Mouse (Mus musculus) embryonic facial prominence, embryonic 15.5 days (tissue): ENCODE data around the gene Pkd1l1. TPM values are rescaled to one million over a fixed set of nuclear protein-coding genes. Genes with fewer than 3 reads are reported as not detected.

Experiments used
- ATAC-seq: fragments of 200-750 bp; cut with Nextera tagmentation; 2 replicates; pipeline ENCODE4 v1.8.0; 2017; ENCODE audit warnings: low read depth, moderate TSS enrichment; ENCODE audit not compliant: insufficient number of reproducible peaks, low FRiP score, low TSS enrichment
- H3K27ac ChIP-seq: fragments of 300-500 bp; sonication (generic); replicated peaks from 2 replicates; pipeline ENCODE4 v1.5.1; 2015; ENCODE audit warnings: mild to moderate bottlenecking, inconsistent platforms
- H3K27me3 ChIP-seq: fragments of 300-500 bp; sonication (generic); 2 replicates; pipeline ENCODE4 v1.6.1; 2015; ENCODE audit warnings: inconsistent platforms
- H3K36me3 ChIP-seq: fragments of 300-500 bp; sonication (generic); 2 replicates; pipeline ENCODE4 v1.6.1; 2015; ENCODE audit warnings: mild to moderate bottlenecking, inconsistent platforms
- H3K4me1 ChIP-seq: fragments of 300-500 bp; sonication (generic); 2 replicates; pipeline ENCODE4 v1.6.1; 2015; ENCODE audit warnings: inconsistent platforms
- H3K4me2 ChIP-seq: fragments of 300-500 bp; sonication (generic); replicated peaks from 2 replicates; pipeline ENCODE4 v1.6.1; 2015; ENCODE audit warnings: mild to moderate bottlenecking, inconsistent platforms
- H3K4me3 ChIP-seq: fragments of 300-500 bp; sonication (generic); replicated peaks from 2 replicates; pipeline ENCODE4 v1.5.1; 2015; ENCODE audit warnings: mild to moderate bottlenecking, inconsistent platforms
- H3K9ac ChIP-seq: fragments of 300-500 bp; sonication (generic); 2 replicates; pipeline ENCODE4 v1.6.1; 2015; ENCODE audit warnings: inconsistent platforms
- H3K9me3 ChIP-seq: fragments of 300-500 bp; sonication (generic); replicated peaks from 2 replicates; pipeline ENCODE4 v1.6.1; 2016; ENCODE audit warnings: inconsistent platforms
- WGBS: fragments of 180-500 bp; shearing (Covaris S2); methylation state at CpG from one replicate; pipeline ENCODE4 v1.1.7; 2015; 5-methylcytosine and 5-hydroxymethylcytosine counted together
- polyA plus RNA-seq: library from polyadenylated mRNA; unstranded; fragments of >200 nt; fragmentation: Nextera tagmentation; extraction: Ambion mirVana; gene quantifications from 2 replicates; pipeline ENCODE4 v1.2.1, GENCODE M21; 2015

Pkd1l1 gene
- polyA plus RNA-seq: 0.04 and 0.09 TPM in 2 replicates

DNA sequence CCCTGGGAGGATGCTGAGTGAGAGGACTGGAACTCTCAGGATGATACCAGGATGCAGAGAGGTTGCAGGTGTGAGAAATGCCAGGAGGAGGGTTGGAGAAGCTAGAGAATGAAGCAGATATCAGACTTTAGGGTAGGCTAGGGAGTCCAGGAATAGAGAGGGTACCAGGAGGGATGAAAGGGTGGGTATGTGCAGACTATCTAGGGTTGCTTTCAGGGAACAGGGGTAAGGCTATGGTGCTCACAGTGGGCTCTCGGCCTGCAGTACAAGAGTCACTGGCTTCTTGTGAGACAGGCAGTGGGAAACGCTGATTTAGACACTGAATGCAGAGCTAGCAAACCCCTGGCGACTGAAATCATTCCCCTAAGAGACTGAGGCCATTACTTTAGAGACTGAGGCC lies at the start of gene Pkd1l1:
TSS of gene Pkd1l1 (minus strand) at position 101 of the 400 bp plus-strand sequence.
- H3K27me3 ChIP-seq: no peaks in the 10 kb centered on the region
- no peak within 1 kb of the TSS for H3K4me3 ChIP-seq
- ATAC-seq: no peak
- H3K9me3 ChIP-seq: no peaks in the 10 kb centered on the region
- no peaks in the 10 kb centered on the region for H3K36me3 ChIP-seq
- no peak within 1 kb of the TSS for H3K4me2 ChIP-seq
- no peak within 1 kb of the TSS for H3K27ac ChIP-seq
- H3K4me1 ChIP-seq: no peaks in the 10 kb centered on the region
- 68% methylated on average over 3 of the region's 3 CpGs for WGBS
- H3K9ac ChIP-seq: no peak within 1 kb of the TSS

DNA sequence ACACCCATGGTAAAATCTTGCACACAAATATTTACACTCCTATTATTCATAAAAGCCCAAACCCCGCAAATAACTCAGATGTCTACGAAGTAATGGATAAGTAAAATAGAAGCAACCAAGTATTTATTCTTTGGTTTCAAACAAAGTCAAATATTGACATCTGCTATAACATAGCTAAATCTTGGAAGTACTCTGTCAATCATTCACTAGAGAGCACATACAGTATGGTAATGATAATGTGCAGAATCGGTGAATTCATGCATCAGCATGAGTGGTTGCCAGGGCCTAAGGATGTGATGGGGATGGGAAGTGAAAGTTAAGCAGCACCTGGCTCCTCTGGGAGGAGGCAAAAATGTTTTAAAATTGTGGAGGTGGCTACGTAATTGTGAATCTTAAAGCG lies 47.1 kb upstream of the Pkd1l1 start:
- Histone ChIP-seq H3K27ac (no peak overlapping the region), H3K9ac (no peak overlapping the region), H3K4me3 (no peak overlapping the region), H3K4me2 (no peak overlapping the region), H3K4me1 (no peaks in the 10 kb centered on the region), H3K9me3 (no peaks in the 10 kb centered on the region), H3K27me3 (no peaks in the 10 kb centered on the region), H3K36me3 (no peaks in the 10 kb centered on the region)
- 85% methylated on average over 5 of the region's 5 CpGs for WGBS
- no peak for ATAC-seq

- Histone ChIP-seq H3K9me3 (no peaks in the 10 kb centered on the region), H3K4me1 (no peaks in the 10 kb centered on the region), H3K4me2 (no peak overlapping the region), H3K4me3 (no peak overlapping the region), H3K9ac (no peak overlapping the region), H3K27ac (no peak overlapping the region), H3K27me3 (no peaks in the 10 kb centered on the region), H3K36me3 (no peaks in the 10 kb centered on the region)
- WGBS: 62% methylated on average over 6 of the region's 6 CpGs
- no peak for ATAC-seq
Observed at GRCm38 (mm10) chr11:9018491-9019267, 45.6 kb upstream of the Pkd1l1 start.

GRCm38 (mm10) chr11:9014740-9015139 lies 41.7 kb upstream of the Pkd1l1 start:
- no peak overlapping the region for H3K27ac ChIP-seq
- no peaks in the 10 kb centered on the region for H3K27me3 ChIP-seq
- no peaks in the 10 kb centered on the region for H3K9me3 ChIP-seq
- H3K4me3 ChIP-seq: no peak overlapping the region
- H3K9ac ChIP-seq: no peak overlapping the region
- H3K4me2 ChIP-seq: no peak overlapping the region
- no peak for ATAC-seq
- peaks cover 6% of the 10 kb centered on the region for H3K4me1 ChIP-seq
- 73% methylated on average over 3 of the region's 3 CpGs for WGBS
- no peaks in the 10 kb centered on the region for H3K36me3 ChIP-seq

DNA sequence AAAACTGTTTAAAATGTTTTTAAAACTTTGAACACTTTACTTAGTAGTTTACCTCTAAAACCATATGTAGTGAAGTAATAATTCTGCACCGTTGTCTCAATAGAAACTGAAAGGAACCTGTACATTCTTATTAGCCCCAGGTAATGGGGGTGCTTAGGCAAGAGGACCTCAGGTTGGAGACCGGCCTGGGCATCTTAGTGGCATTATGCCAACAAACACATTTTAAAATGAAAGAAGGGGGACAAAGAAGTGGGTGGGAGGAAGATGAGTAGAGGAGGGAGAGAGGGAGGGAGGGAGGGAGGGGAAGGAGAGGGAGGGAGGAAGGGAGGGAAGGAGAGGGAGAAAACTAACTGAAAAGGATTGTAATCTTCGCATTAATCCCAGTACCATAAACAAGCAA lies 38.3 kb upstream of the Pkd1l1 start:
- Histone ChIP-seq H3K4me1 (peaks cover 11% of the 10 kb centered on the region), H3K9me3 (no peaks in the 10 kb centered on the region), H3K36me3 (peaks cover 8% of the 10 kb centered on the region), H3K27ac (peak overlapping the region; percentile 92), H3K4me3 (peak overlapping the region; percentile 79), H3K9ac (peak overlapping the region; percentile 72), H3K27me3 (no peaks in the 10 kb centered on the region), H3K4me2 (peak overlapping the region; percentile 86)
- 2% methylated on average over 3 of the region's 3 CpGs for WGBS
- 0 out of 2 replicates have a peak, but pooled peaks have one; percentile 18 for ATAC-seq

DNA sequence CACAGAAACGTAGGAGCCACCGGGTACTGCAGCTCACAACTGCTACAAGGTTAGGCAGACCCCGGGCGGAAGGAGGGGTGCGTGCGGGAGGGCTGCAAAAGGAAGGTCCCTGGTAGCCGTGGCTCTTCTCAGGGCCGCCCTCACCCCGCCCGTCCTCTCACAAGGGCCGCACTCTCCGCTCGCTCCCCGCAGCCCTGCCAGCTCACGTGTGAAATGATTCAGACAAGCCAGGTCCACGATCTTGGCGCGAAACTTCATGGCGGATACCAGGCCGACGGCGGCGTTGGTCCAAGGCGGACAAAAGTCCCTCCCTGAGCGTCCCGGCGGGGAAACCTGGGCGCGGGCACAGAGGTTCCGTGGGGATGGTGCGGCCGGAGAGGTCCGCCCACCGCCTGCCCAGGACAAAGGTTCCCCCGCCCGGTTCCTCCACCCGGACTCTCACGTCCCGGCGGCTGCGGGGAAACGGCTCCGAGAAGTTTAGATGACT lies 37.8 kb upstream of the Pkd1l1 start, which contains the start of gene Hus1:
TSS of gene Hus1 (minus strand) at position 339 of the 487 bp plus-strand sequence.
- peak; percentile 90 for ATAC-seq
- H3K36me3 ChIP-seq: peaks cover 8% of the 10 kb centered on the region
- no peaks in the 10 kb centered on the region for H3K9me3 ChIP-seq
- H3K9ac ChIP-seq: peak within 1 kb of the TSS; percentile 72
- H3K27ac ChIP-seq: peak within 1 kb of the TSS; percentile 92
- under 1% methylated on average over 43 of the region's 43 CpGs for WGBS
- no peaks in the 10 kb centered on the region for H3K27me3 ChIP-seq
- peaks cover 11% of the 10 kb centered on the region for H3K4me1 ChIP-seq
- peak within 1 kb of the TSS; percentile 79 for H3K4me3 ChIP-seq
- peak within 1 kb of the TSS; percentile 86 for H3K4me2 ChIP-seq

DNA sequence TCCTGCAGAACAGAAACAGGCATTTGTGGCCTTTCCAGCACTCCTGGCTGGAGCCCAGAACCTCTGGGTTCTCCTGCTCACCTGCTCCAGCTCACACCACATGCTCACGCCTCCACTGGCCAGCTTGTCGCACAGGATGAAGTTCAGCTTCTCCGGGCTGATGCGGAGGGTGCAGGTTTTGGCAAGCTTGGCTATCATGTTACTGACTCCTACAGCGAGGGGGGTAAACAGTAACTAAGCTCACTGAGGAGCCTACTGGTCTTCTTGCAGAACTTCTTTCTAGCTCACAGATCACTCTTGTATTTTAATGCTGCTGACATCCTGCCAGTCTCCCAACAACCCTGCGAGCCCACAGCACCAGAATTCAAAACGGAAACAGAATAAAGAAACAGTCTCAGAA lies 37.4 kb upstream of the Pkd1l1 start:
- 0% methylated on average over 7 of the region's 7 CpGs for WGBS
- ATAC-seq: peak; percentile 53; the same call in 1 of the 2 replicates
- H3K9ac ChIP-seq: peak overlapping the region; percentile 72
- peak overlapping the region; percentile 79 for H3K4me3 ChIP-seq
- no peaks in the 10 kb centered on the region for H3K27me3 ChIP-seq
- no peaks in the 10 kb centered on the region for H3K9me3 ChIP-seq
- peaks cover 11% of the 10 kb centered on the region for H3K4me1 ChIP-seq
- H3K4me2 ChIP-seq: peak overlapping the region; percentile 86
- peak overlapping the region; percentile 92 for H3K27ac ChIP-seq
- H3K36me3 ChIP-seq: peaks cover 11% of the 10 kb centered on the region

- H3K9ac ChIP-seq: no peak overlapping the region
- no peaks in the 10 kb centered on the region for H3K9me3 ChIP-seq
- H3K27me3 ChIP-seq: no peaks in the 10 kb centered on the region
- H3K27ac ChIP-seq: no peak overlapping the region
- H3K4me2 ChIP-seq: no peak overlapping the region
- no peak overlapping the region for H3K4me3 ChIP-seq
- 96% methylated on average over 5 of the region's 5 CpGs for WGBS
- H3K4me1 ChIP-seq: peaks cover 11% of the 10 kb centered on the region
- peaks cover 28% of the 10 kb centered on the region for H3K36me3 ChIP-seq
- no peak for ATAC-seq
Observed at GRCm38 (mm10) chr11:9008761-9009160, 35.7 kb upstream of the Pkd1l1 start.

- H3K36me3 ChIP-seq: peaks cover 19% of the 10 kb centered on the region
- peaks cover 6% of the 10 kb centered on the region; the same call in 1 of the 2 replicates for H3K27me3 ChIP-seq
- no peaks in the 10 kb centered on the region for H3K9me3 ChIP-seq
- ATAC-seq: no peak
- H3K4me2 ChIP-seq: no peak overlapping the region
- 69% methylated on average over 4 of the region's 4 CpGs for WGBS
- no peaks in the 10 kb centered on the region for H3K4me1 ChIP-seq
- no peak overlapping the region for H3K9ac ChIP-seq
- H3K4me3 ChIP-seq: no peak overlapping the region
- H3K27ac ChIP-seq: no peak overlapping the region
Observed at GRCm38 (mm10) chr11:8988084-8988483, 15.0 kb upstream of the Pkd1l1 start.

- no peak; the same call in 1 of the 2 replicates for ATAC-seq
- no peaks in the 10 kb centered on the region for H3K4me1 ChIP-seq
- H3K27ac ChIP-seq: no peak overlapping the region
- no peak overlapping the region for H3K4me2 ChIP-seq
- H3K27me3 ChIP-seq: peaks cover 6% of the 10 kb centered on the region; the same call in 1 of the 2 replicates
- peaks cover 2% of the 10 kb centered on the region for H3K36me3 ChIP-seq
- no peaks in the 10 kb centered on the region for H3K9me3 ChIP-seq
- H3K9ac ChIP-seq: no peak overlapping the region
- H3K4me3 ChIP-seq: no peak overlapping the region
Observed at GRCm38 (mm10) chr11:8986058-8986457, 13.0 kb upstream of the Pkd1l1 start.

DNA sequence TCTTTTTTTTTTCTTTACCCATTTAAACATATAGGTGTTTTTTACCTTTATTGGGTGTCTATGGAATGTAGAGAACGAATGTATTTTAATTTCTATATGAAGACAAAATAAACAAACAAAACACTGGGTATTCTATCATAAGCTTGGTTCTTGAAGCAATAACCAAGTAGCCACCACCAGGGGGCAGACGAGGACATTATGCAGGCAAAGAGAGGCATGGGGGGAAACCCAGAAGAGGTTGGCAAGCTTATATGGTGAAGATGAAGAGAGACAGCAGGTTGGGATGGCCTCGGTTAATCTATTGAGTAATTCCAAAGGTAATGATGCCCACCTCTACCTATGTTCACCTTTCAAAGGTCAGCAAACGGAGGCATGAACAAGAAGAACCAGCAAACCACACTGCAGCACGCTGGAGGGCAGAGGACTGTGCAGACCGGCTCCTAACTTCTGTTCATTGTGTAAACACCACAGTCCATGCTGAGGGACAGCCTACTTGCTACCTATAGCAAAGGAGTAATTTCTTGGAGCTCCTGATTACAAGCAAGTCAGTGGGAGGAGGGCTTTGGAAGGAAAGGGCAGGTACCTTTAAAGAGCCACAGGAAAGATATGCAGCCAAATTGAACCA lies 10.3 kb upstream of the Pkd1l1 start:
- H3K4me3 ChIP-seq: no peak overlapping the region
- H3K27me3 ChIP-seq: peaks cover 6% of the 10 kb centered on the region; the same call in 1 of the 2 replicates
- no peaks in the 10 kb centered on the region for H3K9me3 ChIP-seq
- WGBS: 39% methylated on average over 6 of the region's 6 CpGs
- H3K27ac ChIP-seq: no peak overlapping the region
- H3K36me3 ChIP-seq: no peaks in the 10 kb centered on the region
- no peak overlapping the region for H3K9ac ChIP-seq
- no peak overlapping the region for H3K4me2 ChIP-seq
- ATAC-seq: no peak
- H3K4me1 ChIP-seq: no peaks in the 10 kb centered on the region
